8 mouse cellular contexts compared by ENCODE assay signal in the genomic region with DNA sequence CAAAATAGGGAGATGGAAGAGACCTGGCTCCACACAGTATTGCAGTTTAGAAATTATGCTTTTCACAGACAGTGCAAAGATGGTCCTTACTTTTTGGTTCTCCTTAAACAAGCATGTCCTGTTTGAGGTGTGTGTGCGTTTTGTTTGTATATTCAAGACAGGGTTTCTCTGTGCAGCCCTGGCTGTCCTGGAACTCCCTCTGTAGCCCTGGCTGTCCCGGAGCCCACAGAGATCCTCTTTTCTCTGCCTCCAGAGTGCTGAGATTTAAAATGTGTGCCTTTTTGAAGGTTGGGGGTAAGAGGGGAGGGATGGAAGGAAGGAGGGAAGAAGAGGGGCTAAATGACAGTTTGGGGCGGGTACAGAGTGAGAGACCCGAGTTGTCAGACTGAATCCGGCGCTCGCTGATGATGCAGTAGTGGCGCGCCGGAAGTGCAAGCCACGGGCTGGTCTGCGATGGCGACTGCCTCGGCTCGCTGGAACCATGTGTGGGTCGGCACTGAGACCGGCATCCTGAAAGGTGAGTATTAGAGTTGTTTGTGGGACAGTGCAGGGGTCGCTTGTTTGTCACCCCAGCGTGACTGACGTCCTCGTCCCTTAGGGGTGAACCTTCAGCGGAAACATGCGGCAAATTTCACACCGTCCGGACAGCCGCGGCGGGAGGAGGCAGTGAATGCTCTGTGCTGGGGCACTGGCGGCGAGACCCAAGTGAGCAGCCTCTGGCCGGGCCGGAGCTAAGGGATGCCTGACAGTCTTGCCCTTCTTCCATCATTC. TPM values are rescaled to one million over a fixed set of nuclear protein-coding genes. Genes with fewer than 3 reads are reported as not detected.
DNase-seq lines count a peak whose midpoint lies in the region; ATAC-seq lines count a peak whose summit lies in the region.

A gene (plus strand): TSS at position 439 of the 771 bp plus-strand sequence.

- H3K9me3 ChIP-seq in intestine, embryonic 14.5 days (ENCODE audit: control insufficient read depth, low read length) = no peaks in the 10 kb centered on the region

- H3K4me2 ChIP-seq in intestine, embryonic 14.5 days (ENCODE audit: low read length) = peak within 1 kb of the TSS; percentile 90

- intact Hi-C loops in left cerebral cortex, postnatal 10 days (cut with DNase I) = no loop called here

- peak within 1 kb of the TSS; percentile 78 for H3K9ac ChIP-seq in intestine, embryonic 14.5 days (ENCODE audit: low read length)

- peak; percentile 89 for ATAC-seq in intestine, embryonic 14.5 days (replicated peaks; ENCODE audit: low FRiP score, low TSS enrichment, low read depth)
- peak; percentile 98 for ATAC-seq in megakaryocyte progenitor cell, adult 5-6 weeks (replicated peaks; ENCODE audit: poor library complexity)

- peak within 1 kb of the TSS; percentile 51; the same call in 1 of the 2 replicates for H3K27ac ChIP-seq in intestine, embryonic 14.5 days (ENCODE audit: low read depth)

- H3K36me3 ChIP-seq in intestine, embryonic 14.5 days (ENCODE audit: control insufficient read depth, insufficient read depth, low read length) = peaks cover 30% of the 10 kb centered on the region

- no peaks in the 10 kb centered on the region for H3K27me3 ChIP-seq in intestine, embryonic 14.5 days (replicated peaks; ENCODE audit: control insufficient read depth, insufficient read depth, low read length)

- WGBS in intestine, embryonic 14.5 days = under 1% methylated on average over 32 of the region's 32 CpGs

- peak; percentile 95 to 96 for DNase-seq in adrenal gland, adult 18-20 months (ENCODE audit: low spot score in 2 of 2)
- peak; percentile 94 for DNase-seq in embryo, embryonic 11 days
- DNase-seq in gastrocnemius, postnatal 25 days = peak; percentile 87
- DNase-seq in intestine, embryonic 14.5 days (ENCODE audit: low spot score) = peak; percentile 97
- peak; percentile 89 to 95 for DNase-seq in left cerebral cortex, postnatal 10 days (ENCODE audit: extremely low spot score in 1 of 2, low spot score in 2 of 2)
- DNase-seq in right cerebral cortex, postnatal 10 days (ENCODE audit: low spot score in 2 of 2) = peak; percentile 96
- DNase-seq in urinary bladder, postnatal 14 days (ENCODE audit: low spot score) = peak; percentile 91

- H3K4me1 ChIP-seq in intestine, embryonic 14.5 days (replicated peaks; ENCODE audit: control insufficient read depth, insufficient read depth, low read length) = peaks cover 14% of the 10 kb centered on the region

- peak within 1 kb of the TSS; percentile 97 for H3K4me3 ChIP-seq in intestine, embryonic 14.5 days (ENCODE audit: low read depth, low read length)

RNA-seq across cellular contexts. Expression of the gene that starts here (rescaled TPM):
- total RNA-seq in adrenal gland, adult 18-20 months (2021) = 10 to 100 TPM; 62.4 to 66.2 TPM
- 10 to 100 TPM; 16.9 to 18.2 TPM for total RNA-seq in gastrocnemius, postnatal 25 days (2021)
- polyA plus RNA-seq in intestine, embryonic 14.5 days (2014; fragmentation: Nextera tagmentation; extraction: Ambion mirVana) = 96.3 and 97.8 TPM in 2 replicates
- 10 to 100 TPM; 47.3 to 47.4 TPM for total RNA-seq in left cerebral cortex, postnatal 10 days (2021)
- total RNA-seq in megakaryocyte progenitor cell, adult 5-6 weeks (2015) = 111 and 112 TPM in 2 replicates
- 102 TPM in 2 replicates for total RNA-seq in megakaryocyte progenitor cell, adult 5-6 weeks (2017)

Comparison
In these comparisons a context has a peak if more than half of its experiments do, and no peak if none do; other contexts are left out.
1. Peak in every context shown above with its lines: DNase-seq, ATAC-seq, H3K4me3 ChIP-seq and H3K27ac ChIP-seq.